Mouse (Mus musculus): ENCODE measurements at regions not wholly inside any gene's neighbourhood (a gene's known extent, or its start where the extent isn't known, plus 50 kb on each side); places are given as distances from the start of the nearest gene placed in this dataset.

- no peak for DNase-seq (ENCODE audit: low read depth)
Measured at GRCm38 (mm10) chr2:115449783-115450483, 131.6 kb upstream of the BC052040 start.

GRCm38 (mm10) chr2:115455593-115455992 is 125.9 kb upstream of the BC052040 start:
- DNase-seq (ENCODE audit: low read depth): no peak

DNA sequence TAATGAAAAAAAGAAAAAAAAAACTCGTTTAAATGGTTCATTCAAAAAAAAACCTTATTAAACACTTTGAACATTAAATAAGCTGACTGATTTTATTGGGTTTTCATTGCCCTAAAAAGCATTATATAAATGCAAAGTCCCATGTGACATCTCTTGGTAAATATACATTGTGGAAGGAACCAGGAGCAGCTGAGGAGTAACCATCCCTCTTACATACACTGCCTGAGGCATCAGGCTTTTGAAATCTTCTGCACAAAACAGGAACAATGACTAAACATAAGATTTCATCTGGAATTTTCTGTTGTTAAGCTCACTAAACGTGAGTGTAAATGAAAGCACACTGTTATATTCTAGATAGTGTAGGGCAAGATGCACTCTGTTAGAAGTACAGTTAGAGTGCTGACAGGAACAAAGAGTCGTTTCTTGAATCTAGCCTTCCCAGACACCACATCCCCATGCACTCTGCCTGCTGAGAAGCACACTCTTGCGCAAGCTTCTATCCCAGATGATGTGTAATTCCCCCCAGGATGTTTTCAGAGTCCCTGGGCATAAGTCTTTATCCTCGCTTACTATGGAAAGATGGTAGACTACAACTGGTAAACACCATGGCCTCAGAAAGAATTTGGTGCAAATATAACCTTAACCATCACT is 125.0 kb upstream of the BC052040 start:
- no peak for DNase-seq (ENCODE audit: low read depth)

GRCm38 (mm10) chr2:115460028-115460881 is 121.3 kb upstream of the BC052040 start:
- no peak for DNase-seq (ENCODE audit: low read depth)

DNA sequence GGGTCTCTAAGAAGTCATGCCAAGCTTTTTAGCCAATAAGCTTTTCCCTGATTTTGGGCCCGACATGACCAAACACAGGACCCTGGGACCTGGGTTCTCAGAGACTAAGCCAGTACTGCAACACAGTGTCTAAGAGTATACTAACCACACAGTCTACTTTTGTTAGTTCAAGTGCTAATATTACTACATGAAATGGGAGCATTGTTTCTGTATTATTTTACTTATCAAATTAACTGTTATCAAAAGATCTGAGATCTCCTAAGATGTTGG is 120.7 kb upstream of the BC052040 start:
- no peak for DNase-seq (ENCODE audit: low read depth)

- DNase-seq (ENCODE audit: low read depth): no peak
Measured at GRCm38 (mm10) chr2:115466170-115466569, 115.3 kb upstream of the BC052040 start.

- no peak for DNase-seq (ENCODE audit: low read depth)
Measured at GRCm38 (mm10) chr2:115467107-115467745, 114.3 kb upstream of the BC052040 start.

GRCm38 (mm10) chr2:115467936-115468335 is 113.6 kb upstream of the BC052040 start:
- no peak for DNase-seq (ENCODE audit: low read depth)

- no peak for DNase-seq (ENCODE audit: low read depth)
Measured at GRCm38 (mm10) chr2:115468471-115468909, 113.0 kb upstream of the BC052040 start.

DNA sequence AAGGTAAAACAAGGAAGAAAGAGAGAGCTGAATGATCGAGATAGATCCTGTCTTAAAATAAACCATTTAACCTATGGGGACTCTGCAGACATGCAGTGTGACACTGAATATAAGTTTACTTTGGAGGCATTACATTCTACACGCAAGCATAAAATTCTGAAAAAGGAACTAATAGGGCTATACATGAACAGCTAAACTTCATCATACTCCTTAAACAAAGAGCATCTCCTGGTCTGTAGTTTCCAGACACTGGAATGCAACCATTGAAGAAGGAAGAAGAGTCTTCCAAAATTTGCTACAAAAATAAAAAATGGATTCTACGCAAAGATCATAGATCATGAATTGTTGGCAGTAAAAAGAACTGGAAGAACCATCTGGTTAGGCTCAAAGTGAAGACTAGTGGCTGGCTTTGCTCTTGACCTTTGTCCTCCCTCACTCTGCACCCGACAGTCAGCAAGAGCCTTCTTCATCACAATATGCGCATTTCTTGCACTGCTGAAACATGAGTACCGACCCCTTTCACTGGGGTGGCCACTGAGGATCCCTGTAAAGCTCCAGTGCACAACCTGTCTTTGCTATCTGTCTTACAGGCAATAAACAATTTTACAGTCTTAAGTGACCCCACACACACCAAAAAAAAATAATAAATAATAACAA is 112.2 kb upstream of the BC052040 start:
- no peak for DNase-seq (ENCODE audit: low read depth)

DNA sequence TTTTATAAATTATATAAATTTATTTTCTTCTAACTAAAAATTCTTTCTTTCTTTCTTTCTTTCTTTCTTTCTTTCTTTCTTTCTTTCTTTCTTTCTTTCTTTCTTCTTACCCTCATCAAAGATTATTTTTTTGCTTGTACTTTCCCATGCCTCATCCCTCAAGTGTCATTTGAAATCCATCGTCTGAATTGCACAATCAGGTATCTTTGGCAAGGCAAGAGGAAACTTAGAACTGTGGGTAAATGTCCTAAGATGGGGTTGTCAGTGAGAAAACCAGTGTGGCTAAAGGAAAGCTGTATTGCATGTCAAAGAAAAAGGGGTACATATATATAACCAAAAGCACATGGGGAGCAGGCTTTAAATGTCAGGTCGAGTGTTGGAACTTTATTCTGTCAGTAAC is 109.1 kb upstream of the BC052040 start:
- DNase-seq (ENCODE audit: low read depth): no peak

DNA sequence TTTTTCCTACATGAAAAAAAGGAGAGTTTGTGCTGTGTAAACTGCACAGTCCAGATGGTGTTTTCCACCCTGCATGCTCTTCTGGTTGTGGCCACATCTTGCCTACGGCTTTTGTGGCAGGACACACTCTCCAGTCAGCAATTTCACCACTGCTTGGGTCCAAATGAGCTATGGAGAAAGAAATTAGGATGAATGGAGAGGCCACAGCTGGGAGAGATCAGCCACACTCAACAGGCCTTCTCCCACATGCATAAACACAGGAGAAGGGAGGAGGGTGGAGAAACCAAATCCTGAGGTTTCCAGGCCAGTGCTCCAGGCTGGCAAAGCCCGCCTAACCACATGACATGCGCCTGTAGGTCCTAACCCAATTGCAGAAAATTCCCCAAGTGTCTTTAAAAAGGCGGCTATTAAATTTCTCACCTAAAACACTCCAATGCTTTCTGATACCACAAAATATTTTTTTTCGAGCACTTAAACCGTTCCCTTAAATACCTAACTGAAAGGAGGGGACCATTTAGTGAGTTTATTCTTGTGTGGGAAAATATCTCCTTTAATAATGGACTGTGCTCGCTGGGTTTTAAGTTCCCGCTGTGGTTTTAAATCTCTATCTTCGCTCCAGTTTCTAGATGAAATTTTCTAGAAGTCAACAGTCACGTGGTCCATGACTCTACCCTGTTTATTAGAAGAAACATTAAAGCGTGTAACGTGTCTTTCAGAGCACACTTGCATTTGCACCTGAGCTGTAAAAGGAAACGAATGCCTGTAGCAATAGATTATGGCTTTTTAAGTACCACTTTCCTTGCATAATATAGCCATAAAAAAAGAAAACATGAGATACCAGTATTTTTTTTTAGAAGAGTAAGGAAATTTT is 97.9 kb upstream of the BC052040 start:
- DNase-seq (ENCODE audit: low read depth): no peak

GRCm38 (mm10) chr2:115488465-115488864 is 93.1 kb upstream of the BC052040 start:
- DNase-seq (ENCODE audit: low read depth): no peak

GRCm38 (mm10) chr2:115493020-115493419 is 88.5 kb upstream of the BC052040 start:
- no peak for DNase-seq (ENCODE audit: low read depth)

GRCm38 (mm10) chr2:115499904-115500303 is 81.6 kb upstream of the BC052040 start:
- no peak for DNase-seq (ENCODE audit: low read depth)

DNA sequence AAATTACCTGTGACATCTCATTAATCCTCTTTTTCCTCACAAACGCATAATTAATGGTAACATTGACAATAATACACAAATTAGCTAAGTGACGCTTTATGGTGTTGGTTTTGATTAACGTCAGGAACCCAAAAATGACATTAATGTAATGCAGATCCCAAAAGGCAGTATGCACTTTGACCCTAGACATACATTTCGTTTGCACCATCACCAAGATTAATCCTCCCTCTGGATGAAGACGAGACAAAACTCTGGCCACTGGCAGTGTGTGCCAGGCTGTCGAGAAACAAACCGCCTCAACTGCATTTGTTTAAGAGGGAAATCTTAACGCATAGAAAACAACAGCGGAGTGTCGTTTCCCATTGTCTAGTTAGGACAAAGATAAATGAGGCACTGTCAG is 72.0 kb upstream of the BC052040 start:
- DNase-seq (ENCODE audit: low read depth): no peak

DNA sequence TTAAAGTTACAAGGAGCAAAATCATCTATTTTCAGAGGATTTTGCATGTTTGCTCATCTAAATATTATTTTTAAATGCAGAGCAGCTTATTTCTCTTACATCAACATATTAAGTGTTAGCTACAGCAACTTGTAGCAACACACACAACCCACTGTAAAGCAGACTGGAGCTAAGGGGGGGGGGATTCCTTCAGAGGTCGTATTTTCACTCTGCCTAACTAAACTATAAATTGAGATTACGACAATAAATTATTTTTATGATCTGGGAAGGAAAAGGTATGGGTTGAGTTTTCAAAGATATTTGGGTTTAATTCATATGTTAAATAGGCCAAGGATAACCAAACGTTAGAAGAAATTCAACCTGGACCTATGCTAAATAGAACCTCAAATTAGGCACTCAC is 70.4 kb upstream of the BC052040 start:
- no peak for DNase-seq (ENCODE audit: low read depth)

GRCm38 (mm10) chr2:115511612-115512525 is 69.6 kb upstream of the BC052040 start:
- no peak for DNase-seq (ENCODE audit: low read depth)

DNA sequence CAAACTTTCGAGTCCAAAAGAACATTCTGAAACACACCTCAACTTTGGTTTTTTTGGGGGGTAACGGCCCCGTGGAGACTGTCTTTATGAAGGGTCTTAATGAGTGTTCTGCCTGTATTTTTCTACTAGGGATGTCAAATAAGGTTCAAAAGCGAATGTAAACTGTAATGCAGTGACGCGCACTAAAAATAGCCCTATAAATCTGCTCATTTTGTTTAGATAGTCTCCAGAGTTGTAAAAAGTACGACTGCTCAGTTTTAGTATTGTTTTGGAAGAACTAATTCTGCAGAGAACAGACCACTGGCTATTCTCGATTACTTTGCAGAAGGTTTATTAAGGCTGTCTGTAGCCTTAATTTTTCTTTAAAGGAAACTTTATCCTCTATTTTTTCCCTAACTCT is 68.6 kb upstream of the BC052040 start:
- no peak for DNase-seq (ENCODE audit: low read depth)

DNA sequence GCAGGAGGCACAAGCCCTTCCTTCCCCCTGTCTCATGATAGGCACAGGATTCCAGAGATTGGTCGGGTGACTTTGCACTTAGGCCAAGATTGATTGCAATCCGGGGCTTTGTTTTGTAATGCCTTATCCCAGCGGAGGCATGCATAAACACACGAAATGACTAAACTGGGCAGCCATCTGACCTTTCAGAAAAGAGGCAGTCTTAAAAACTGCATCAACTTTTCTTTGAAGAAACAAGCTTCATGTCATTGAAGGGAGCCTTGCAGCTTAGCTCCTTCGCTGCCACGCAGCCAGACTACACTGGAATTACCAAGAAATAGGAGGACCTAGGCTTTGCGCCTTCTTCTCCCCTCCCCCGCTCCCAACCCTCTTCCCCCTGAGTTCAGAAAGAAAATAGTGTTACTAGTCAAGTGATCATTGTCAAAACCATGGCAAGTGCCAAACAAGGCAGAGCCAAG is 67.7 kb upstream of the BC052040 start:
- DNase-seq (ENCODE audit: low read depth): no peak
